Mouse (Mus musculus): ENCODE measurements at regions not wholly inside any gene's neighbourhood (a gene's known extent, or its start where the extent isn't known, plus 50 kb on each side); places are given as distances from the start of the nearest gene placed in this dataset.

DNA sequence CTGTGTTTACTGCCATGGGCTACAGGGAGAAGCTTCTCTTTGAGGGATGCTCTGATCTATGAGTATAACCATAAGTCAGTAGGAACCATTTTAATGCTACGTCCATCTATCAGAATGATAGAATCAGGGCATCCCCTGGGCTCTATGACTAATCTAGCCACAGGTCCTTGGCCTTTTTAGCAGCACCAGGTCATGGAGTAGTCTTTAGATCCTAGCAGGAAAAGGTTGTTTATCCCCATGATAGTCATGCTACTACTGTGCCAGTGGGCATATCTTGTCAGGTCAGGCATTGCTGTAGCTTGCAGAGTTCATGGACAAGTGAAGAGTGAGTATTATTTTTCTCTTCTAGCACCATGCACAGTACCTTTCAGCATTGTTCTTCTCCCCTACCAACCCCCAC is 226.2 kb upstream of the Id2 start:
- no peak for DNase-seq

DNA sequence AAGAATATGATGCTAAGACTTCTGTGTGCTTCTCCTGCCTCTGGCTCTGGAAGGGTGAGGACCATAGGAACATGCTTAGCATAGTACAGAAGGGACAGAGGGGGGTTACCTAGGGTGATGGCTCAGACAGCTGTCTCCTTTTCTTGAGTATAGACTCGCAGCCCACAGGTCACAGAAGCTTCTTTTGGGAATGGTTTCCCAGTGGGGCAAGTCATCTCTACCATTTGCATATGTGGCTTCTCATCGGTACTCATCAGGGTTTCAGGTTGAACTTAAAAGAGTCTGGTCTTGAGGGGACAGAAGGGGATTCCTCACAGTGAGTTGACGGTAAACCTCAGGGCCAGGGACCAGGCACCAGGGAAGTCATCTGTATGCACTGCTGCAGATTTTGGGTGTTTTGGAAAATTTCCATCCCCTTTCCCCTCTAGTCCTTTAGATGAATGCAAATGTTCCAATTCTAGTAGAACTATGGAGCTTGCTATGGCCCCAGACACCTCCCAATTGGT is 223.4 kb upstream of the Id2 start:
- DNase-seq = no peak

- no peak for DNase-seq
Measured at GRCm38 (mm10) chr12:25319846-25320245, 222.9 kb upstream of the Id2 start.

DNA sequence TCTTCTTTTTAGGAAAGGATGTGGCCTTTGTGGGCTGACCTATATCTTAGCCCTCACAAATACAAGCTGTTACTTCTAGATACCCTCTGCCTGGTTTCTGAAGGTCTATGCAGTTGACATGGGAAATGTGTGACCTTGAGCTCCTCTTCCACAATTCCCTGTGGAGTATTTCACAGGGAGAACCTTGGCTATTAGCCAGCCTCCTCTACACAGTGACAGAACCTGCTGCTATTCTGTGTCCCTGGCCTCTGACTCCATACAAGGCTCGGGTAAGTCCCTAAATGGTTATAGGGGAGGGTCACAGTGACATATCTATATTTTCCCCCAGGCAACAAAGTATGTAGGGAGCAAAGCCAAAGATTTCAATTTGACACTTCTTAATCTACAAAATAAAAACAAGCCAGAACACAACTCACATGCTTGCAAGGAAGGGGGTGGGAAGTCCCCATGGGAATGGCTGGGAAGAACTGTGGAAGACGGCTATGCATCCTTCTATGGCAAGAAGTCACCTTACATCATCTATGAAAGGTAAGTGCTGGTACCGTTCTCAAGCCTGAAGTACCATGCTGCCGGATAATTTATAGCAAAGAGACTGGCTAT is 221.2 kb upstream of the Id2 start:
- no peak for DNase-seq

DNA sequence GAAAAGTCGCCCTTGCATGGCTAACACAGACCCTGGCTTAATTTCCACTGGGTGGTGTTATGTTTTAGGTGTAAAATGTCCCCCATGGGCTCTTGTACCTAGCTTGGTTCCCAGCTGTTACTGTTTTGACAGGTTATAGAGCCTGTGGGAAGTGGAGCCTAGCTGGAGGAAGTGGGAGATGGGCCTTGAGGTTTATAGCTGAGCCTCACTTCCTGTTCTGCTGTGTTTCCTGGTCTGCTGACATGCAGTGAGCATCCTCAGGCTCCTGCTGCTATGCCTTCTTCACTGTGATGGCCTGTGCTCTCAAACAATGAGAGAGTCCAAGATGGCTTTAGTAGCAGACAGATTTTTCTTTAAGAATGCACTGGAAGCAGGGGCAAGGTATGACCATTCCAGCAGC is 219.0 kb upstream of the Id2 start:
- DNase-seq = no peak

DNA sequence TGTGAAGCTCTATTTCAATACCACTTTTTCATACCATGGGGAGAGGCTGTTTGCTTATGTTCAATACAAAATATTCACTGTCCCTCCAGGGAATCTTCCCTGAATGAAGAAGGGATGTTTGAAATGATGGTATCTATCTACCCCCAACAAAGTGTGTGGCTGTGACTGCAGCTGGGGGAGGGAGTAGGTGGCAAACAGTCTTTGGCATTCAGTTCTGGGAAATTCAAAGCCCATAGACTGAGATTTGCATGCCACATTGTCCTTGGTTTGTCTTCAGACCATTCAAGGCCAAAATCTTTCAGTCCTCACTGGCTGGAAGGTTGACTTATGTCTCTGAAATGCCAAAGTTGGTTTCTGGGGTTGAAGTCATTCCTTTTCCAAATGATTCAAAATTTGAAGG is 216.3 kb upstream of the Id2 start:
- DNase-seq = no peak

GRCm38 (mm10) chr12:25312390-25312789 is 215.4 kb upstream of the Id2 start:
- DNase-seq = no peak

DNA sequence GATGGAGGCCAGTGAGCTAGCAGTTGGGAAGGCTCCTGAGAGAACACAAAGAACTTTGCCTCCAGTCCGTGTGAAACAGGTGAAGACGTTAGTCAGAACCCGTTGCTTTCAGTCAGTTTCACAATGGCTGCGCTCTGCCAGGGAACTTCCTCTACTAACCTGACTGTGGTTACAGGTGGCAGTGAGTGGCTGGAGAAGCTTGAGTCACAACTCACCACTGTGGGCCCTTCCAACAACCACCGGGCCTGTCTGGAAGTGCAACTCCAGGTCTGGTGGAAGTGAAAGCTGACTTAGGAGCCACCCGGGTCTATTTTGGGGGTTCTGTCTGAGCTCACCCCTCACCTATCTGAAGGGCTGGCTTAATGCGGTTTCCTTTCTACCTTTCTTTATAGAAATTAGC is 214.8 kb upstream of the Id2 start:
- peak; percentile 82 for DNase-seq

- DNase-seq = peak; percentile 79
Measured at GRCm38 (mm10) chr12:25310293-25310946, 213.5 kb upstream of the Id2 start.

GRCm38 (mm10) chr12:25309234-25309633 is 212.3 kb upstream of the Id2 start:
- peak; percentile 63 for DNase-seq

DNA sequence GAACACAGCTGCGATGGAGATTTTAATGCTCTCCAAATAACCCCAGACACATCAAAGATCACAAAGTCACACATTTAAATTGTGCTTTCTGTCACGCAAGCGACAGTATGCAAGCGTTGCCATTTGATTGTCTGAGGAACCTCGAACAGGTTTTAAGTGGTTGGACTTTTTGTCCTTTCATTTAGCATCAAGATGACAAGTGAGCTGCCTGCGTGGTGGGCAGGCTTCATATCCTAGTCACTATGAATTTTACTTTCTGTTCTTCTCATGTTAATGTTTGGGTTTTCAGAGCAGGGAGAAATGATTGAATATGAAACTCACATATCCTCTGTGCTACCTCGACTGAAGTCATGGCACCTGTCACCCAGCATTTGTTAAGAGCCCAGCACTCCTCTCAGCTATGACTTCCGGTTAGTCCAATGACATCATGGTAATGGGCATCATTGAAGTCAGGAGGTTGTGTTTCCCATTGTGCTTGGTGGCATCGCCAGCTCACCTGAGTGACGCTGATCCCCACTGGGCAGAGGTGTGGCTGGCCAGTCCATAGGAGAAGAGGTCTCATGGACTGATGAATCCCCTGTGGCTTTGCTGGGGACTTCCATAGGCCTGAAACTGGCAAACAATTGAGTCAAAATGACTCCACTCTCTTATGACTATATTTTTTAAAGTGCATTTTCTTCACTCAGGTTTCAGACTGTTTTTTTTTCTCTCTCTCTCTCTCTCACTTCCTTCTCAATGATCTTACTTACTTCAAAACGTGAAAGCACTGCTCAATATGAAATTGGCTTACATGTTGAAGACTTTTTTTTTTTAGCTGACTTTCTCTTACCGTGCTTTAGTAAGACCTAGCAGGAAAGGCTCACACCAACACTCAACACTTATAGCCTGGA is 209.1 kb upstream of the Id2 start:
- DNase-seq = peak; percentile 79

DNA sequence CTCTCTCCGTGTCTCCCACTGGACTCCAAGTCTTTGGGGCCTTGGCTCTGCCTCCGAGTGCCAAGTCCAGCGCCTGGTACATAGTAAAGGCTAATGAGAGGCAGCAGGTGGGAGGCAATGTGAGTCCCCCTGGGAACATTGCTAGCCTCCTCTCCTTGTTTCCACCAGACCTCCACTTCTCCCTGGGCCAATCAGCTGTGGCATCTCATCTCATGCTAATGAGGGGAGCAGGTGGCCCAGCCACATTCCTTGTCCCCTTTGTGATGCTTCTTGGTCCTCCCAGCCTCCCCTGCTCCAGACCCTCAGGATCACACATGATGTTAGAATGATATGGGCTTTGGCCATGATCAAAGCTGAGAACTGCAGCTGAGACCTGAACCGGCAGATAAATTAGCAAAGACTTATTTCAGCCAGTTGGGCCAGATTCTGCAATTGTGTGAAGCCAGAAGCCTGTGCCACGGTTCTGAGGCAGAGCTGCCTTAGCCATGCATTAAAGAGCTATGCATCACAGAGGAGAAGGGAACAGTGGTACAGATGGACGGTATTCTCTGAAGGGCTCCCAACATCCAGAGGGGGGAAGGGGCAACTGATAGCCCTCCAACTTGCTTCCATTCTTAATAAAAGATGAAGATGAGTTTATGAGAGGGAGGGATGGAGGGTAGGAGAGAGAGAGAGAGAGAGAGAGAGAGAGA is 208.0 kb upstream of the Id2 start:
- DNase-seq = peak; percentile 80

DNA sequence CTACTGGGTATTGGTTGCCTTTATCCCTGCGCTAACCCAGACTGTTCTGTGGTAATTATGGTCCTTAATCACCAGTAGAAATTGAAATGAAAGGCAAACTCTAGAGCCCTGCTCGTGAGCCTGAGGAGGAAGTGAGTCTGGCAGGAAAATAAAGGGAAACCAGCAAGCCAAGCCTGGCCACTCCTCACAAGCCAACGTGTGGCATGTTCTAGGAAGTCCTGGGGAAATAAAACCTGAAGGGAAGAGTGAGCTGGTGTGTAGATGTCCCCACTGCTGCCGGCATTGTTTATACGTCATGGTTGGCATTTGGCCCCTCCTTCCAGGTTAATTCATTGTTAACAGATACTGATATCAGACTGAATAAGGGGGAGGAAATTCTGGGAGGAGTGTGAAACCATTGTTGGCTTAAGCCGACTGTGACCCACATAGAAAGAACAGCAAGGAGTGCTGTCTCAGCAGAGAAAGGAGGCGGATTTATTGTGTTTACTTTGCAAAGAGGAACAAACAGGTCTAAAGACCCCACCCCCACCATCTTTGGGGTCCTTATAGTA is 206.6 kb upstream of the Id2 start:
- DNase-seq = peak; percentile 86

- DNase-seq = peak; percentile 95
Measured at GRCm38 (mm10) chr12:25300804-25301390, 204.0 kb upstream of the Id2 start.

GRCm38 (mm10) chr12:25299603-25300471 is 202.9 kb upstream of the Id2 start:
- peak; percentile 61 for DNase-seq

- peak; percentile 54 for DNase-seq
Measured at GRCm38 (mm10) chr12:25298766-25299165, 201.8 kb upstream of the Id2 start.

GRCm38 (mm10) chr12:25297960-25298359 is 201.0 kb upstream of the Id2 start:
- peak; percentile 25 for DNase-seq

DNA sequence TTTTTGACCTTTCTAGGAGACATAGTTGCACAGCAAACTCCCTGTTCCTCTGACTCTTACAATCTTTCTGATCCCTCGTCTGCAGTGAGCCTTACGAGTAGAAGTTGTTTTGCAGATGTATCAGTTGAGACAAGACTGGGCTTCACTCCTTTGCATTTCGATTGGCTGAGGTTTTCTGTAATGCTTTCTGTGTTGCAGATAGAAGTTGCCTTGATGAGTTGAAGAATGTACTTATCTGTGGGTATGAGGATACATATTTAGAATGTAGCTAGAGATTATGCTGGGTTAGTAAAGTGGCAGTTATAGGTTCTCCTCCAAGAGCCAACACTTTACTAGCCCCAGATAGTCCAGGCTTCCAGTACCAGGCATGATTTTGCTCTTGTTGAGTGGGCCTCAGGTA is 199.7 kb upstream of the Id2 start:
- peak; percentile 49 for DNase-seq

GRCm38 (mm10) chr12:25294179-25295025 is 197.5 kb upstream of the Id2 start:
- peak; percentile 74 for DNase-seq

- peak; percentile 90 for DNase-seq
Measured at GRCm38 (mm10) chr12:25293470-25294178, 196.7 kb upstream of the Id2 start.

All from heart, adult 11 months (tissue).